Mouse (Mus musculus): ENCODE results near the gene Sdsl.

Sdsl gene

GRCm38 (mm10) chr5:120426572-120426971, 46.0 kb downstream of the Sdsl start:
- no peak for DNase-seq

GRCm38 (mm10) chr5:120425711-120426110, 46.9 kb downstream of the Sdsl start:
- no peak for DNase-seq

GRCm38 (mm10) chr5:120424657-120425056, 48.0 kb downstream of the Sdsl start:
- DNase-seq, result no peak

GRCm38 (mm10) chr5:120424039-120424438, 48.6 kb downstream of the Sdsl start:
- DNase-seq, result peak; percentile 45

GRCm38 (mm10) chr5:120420106-120420505, 52.5 kb downstream of the Sdsl start:
- DNase-seq, result no peak

- no peak for DNase-seq
Measured at GRCm38 (mm10) chr5:120413436-120413835, 59.2 kb downstream of the Sdsl start.

GRCm38 (mm10) chr5:120409385-120410378, 62.9 kb downstream of the Sdsl start:
- peak; percentile 39 for DNase-seq

GRCm38 (mm10) chr5:120408933-120409332, 63.7 kb downstream of the Sdsl start:
- no peak for DNase-seq
